Mouse (Mus musculus) Patski (cell line): ENCODE results near the gene Dnaja3. TPM values are rescaled to one million over a fixed set of nuclear protein-coding genes. Genes with fewer than 3 reads are reported as not detected.

Source experiments
- ATAC-seq: fragments of 100-300 bp; one replicate; pipeline ENCODE4 v1.8.0; 2021
- CTCF ChIA-PET: fragments of 350-600 bp; sonication (Branson Sonifier 250); formaldehyde crosslinking; loops from one replicate; lab custom pipeline; 2022; ENCODE audit warnings: inconsistent platforms; lab: Charles Lee
- POLR2A ChIA-PET: fragments of 350-600 bp; sonication (Branson Sonifier 250); formaldehyde crosslinking; loops from one replicate; lab custom pipeline; 2022; ENCODE audit warnings: antibody characterized with exemption, inconsistent platforms; lab: Charles Lee
- DNase-seq: peaks from one replicate; pipeline ENCODE4 v3.0.0-alpha.2; 2011; ENCODE audit warnings: low read depth, low spot score
- H3K27me3 ChIP-seq: fragments of 371-371 bp; one replicate; pipeline ENCODE4 v1.5.1; 2021
- CTCF ChIP-seq: fragments of 100-300 bp; IDR thresholded peaks from one replicate; pipeline ENCODE4 v1.5.1; 2021
- in situ Hi-C: fragments of 300-500 bp; cut with MboI; formaldehyde crosslinking; loops from 3 replicates; pipeline ENCODE4 v1.11.1; 2018; ENCODE audit warnings: low pct_unique_long_range_greater_than_20kb, mixed read lengths
- polyA plus RNA-seq: library from polyadenylated mRNA; unstranded; gene quantifications from one replicate; pipeline ENCODE4 v1.2.3, GENCODE M21; 2021

Dnaja3 gene
- polyA plus RNA-seq, 1 experiment from 2014 or later = 84.4 TPM

DNA sequence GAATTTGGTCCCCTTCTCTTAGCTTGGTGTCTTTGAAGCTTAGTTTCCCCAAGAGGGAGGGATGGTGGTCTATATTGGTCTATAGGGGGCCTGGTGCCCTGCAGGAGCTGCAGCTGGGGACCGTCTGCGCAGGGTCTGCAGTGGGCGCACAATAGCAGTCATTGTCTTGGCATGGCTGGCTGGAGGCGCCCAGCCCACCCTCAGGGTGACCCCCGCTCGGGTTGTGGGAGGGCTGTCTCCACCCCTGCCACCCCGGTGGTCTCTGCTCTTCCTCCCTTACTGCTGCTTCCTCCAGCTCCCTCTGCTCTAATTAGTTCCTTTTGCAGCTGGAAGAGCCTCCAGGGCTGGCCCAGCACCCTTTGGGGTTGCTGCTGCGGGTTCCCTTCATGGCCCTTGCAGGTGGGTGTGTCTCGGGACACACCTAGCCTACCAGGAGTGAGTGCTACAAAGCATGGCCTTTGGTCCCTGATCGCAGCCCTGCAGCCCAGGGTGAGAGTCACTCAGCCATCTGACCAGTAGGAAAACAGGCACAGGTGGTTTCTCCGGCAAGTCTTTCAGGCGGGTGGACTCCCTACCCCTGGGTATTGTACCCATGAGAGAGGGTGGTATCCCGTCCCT is 34.2 kb upstream of the Dnaja3 start:
- in situ Hi-C loops = no loop called here
- DNase-seq (no peak), ATAC-seq (no peak)
- TF ChIP-seq CTCF = no peak
- no peaks in the 10 kb centered on the region for H3K27me3 ChIP-seq
- CTCF ChIA-PET = interaction anchor here (4.2 to 5.7 kb wide), 4 partner anchors 11 to 49 kb away, joined by 30 to 94 read pairs (median 66); partner anchors contain the start of gene Glis2
- POLR2A ChIA-PET = interaction anchor here (0.6 to 4.8 kb wide), 3 partner anchors 11 to 43 kb away, joined by 4 to 34 read pairs (median 5); partner anchors contain the start of gene Glis2

DNA sequence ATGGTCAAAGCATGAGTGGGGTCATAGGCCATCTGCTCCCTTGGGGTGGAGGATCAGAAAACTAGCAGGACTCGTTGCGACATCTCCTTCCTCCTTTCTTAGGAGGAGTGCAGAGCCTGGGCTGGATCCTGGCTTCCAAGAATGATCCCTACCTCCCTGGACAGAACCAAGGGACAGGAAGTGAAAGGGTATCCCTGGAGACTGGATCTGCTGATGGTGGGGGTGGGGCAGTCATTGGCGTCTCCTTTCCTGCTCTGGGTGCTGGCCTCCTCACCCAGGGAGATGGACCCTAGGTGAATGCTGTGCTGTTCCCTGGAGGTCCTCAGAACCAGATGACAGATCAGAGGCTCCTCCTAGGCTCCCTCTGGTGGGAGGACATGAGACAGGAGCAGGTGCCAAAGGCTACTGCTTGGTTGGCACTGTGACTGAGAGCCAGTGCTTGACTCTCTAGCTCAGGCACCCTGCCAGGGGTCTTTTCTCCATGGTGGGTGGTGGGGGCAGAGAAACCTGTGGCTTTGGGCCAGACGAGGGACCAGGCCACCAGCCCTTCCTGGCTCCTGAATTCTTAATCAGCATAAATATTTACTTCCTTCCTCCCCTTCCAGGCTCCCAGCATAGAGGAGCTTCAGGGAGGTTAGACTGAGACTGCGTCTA is 33.2 kb upstream of the Dnaja3 start:
- DNase-seq = no peak
- TF ChIP-seq CTCF = no peak
- ChIA-PET POLR2A (interaction anchor here (0.6 to 4.8 kb wide), 3 partner anchors 12 to 184 kb away, joined by 4 to 34 read pairs (median 5); partner anchors contain the start of genes Glis2 and Tfap4), CTCF (interaction anchor here (1.1 to 5.7 kb wide), 12 partner anchors 10 to 96 kb away, joined by 3 to 94 read pairs (median 11); partner anchors contain the start of genes Glis2, Pam16 and Tfap4)
- no peak for ATAC-seq
- H3K27me3 ChIP-seq = no peaks in the 10 kb centered on the region
- in situ Hi-C loops = no loop called here

DNA sequence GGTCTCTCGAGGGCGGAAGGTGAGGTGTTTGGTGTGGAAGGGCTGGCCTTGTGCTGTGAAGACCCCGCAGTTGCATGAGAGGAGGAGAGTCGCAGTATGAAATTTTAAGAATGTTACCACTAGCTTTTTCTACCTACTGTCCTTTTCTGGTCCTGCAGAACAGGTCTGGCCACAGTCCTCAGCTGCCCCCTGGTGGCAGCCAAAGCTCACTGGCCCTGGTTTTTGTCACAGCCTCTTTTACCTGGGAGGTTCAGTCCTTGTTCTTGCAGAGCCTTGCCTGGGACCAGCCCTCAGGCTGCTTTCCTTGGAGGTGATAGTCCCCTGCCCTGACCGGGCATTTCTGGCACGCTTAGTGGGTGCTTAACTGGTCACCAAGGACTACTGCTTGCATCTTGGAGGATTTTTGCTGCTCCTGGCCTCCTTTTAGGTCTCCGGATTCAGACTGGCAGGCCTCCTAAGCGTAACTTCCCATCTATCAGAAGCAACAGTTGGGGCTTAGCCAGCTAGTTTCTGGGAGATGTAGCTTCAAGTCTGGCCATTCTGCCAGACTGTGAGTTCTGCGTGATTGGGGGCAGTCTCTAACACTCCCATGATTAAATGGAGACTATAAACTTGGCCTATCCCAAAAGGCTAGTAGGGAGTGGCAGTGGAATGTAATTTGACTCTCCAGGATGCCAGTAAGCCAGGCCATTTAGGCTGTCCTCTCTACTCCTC is 31.8 kb upstream of the Dnaja3 start:
- in situ Hi-C loops = no loop called here
- DNase-seq (no peak), ATAC-seq (no peak)
- H3K27me3 ChIP-seq = no peaks in the 10 kb centered on the region
- no peak for TF ChIP-seq CTCF
- POLR2A ChIA-PET = interaction anchor here (0.6 to 4.8 kb wide), 5 partner anchors 14 to 49 kb away, joined by 3 to 34 read pairs (median 3); partner anchors contain the start of genes Glis2 and Tfap4
- CTCF ChIA-PET = interaction anchor here (0.6 to 5.7 kb wide), 22 partner anchors 9 to 274 kb away, joined by 3 to 94 read pairs (median 6); partner anchors contain the start of genes Glis2, Pam16 and Tfap4

DNA sequence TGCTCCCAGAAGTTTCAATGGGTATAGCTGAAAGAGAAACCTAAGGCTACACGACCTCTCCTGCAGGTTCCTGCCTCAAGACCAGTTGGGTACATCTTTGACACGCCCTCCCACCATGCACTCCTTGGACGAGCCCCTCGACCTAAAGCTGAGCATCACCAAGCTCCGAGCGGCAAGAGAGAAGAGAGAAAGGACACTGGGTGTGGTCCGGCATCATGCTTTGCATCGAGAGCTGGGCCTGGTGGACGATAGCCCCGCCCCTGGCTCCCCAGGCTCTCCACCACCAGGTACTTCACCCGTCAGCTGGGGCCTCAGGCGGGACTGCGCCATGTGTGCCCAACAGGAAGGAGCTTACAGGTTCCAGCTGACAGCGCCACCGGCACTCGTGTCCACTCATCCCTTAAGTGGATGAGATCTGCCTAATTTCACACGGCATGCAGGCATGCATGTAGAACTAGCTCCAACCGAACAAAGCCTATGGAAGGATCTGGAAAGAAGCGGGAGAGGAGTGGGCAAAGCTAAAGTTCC is 31.2 kb upstream of the Dnaja3 start:
- DNase-seq (no peak), ATAC-seq (no peak)
- ChIA-PET CTCF (interaction anchor here (0.7 to 5.7 kb wide), 15 partner anchors 10 to 120 kb away, joined by 3 to 94 read pairs (median 8); partner anchors contain the start of genes Glis2, Pam16 and Tfap4), POLR2A (interaction anchor here (0.7 to 4.8 kb wide), 4 partner anchors 14 to 50 kb away, joined by 3 to 34 read pairs (median 4); partner anchors contain the start of genes Glis2 and Pam16)
- in situ Hi-C loops = no loop called here
- no peaks in the 10 kb centered on the region for H3K27me3 ChIP-seq
- no peak for TF ChIP-seq CTCF

DNA sequence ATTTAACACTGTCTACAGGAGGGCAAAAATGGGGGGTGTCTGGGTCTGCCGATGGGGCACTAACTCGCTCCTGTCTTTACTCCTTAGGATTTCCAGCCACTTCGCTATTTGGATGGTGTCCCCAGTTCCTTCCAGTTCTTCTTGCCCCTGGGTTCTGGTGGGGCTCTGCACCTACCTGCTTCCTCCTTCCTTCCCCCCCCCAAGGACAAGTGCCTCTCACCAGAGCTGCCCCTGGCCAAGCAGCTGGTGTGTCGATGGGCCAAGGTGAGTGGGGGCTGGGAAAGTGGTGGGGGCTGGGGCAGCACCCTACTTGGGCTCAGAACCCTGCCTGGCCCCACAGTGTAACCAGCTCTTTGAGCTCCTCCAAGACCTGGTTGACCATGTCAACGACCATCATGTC is 28.6 kb upstream of the Dnaja3 start:
- in situ Hi-C loops = loop anchor here (5.0 kb wide), 2 partner anchors 44 to 129 kb away; no protein-coding TSS in a partner anchor
- CTCF ChIA-PET = interaction anchor here (1.1 to 5.4 kb wide), 2 partner anchors 46 to 56 kb away, joined by 3 to 26 read pairs; no protein-coding TSS in a partner anchor

DNA sequence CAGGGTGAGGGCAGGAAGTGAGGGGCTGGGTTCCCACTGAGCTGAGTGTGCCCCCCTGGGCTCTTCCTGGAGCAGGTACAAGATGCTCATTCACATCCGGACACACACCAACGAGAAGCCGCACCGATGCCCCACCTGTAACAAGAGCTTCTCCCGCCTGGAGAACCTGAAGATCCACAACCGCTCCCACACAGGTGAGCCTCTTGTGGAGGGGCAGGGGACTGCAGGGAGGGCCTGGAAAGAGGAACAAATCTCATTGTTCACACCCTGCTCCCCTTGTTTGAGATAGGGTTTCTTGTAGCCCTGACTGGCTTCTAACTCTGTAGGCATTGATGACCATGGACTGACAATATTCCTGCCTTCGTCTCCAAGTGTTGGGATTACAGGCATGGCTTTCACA is 28.1 kb upstream of the Dnaja3 start:
- ChIA-PET CTCF (interaction anchor here (1.5 to 5.4 kb wide), 3 partner anchors 19 to 55 kb away, joined by 3 to 26 read pairs (median 6); no protein-coding TSS in a partner anchor), POLR2A (no interaction called here)
- in situ Hi-C loops = loop anchor here (5.0 kb wide), 2 partner anchors 44 to 129 kb away; no protein-coding TSS in a partner anchor
- H3K27me3 ChIP-seq = no peaks in the 10 kb centered on the region
- DNase-seq (no peak), ATAC-seq (no peak)
- TF ChIP-seq CTCF = no peak

More for the DNA sequence above, 28.6 kb upstream of the Dnaja3 start:
- no peaks in the 10 kb centered on the region for H3K27me3 ChIP-seq
- POLR2A ChIA-PET = no interaction called here
- no peak for DNase-seq
- no peak for TF ChIP-seq CTCF
- ATAC-seq = no peak

DNA sequence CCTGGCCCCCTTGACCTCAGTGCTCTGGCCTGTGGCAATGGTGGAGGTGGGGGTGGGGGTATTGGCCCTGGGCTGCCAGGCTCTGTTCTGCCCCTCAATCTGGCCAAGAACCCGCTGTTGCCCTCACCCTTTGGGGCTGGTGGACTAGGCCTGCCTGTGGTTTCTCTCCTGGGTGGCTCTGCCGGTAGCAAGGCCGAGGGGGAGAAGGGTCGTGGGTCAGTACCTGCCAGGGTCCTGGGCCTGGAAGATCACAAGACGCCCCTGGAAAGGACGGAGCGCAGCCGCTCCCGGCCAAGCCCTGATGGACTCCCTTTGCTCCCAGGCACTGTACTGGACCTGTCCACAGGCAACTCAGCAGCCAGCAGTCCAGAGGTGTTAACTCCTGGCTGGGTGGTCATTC is 26.1 kb upstream of the Dnaja3 start:
- DNase-seq (no peak), ATAC-seq (no peak)
- in situ Hi-C loops = loop anchor here (5.0 kb wide), 2 partner anchors 46 to 131 kb away; no protein-coding TSS in a partner anchor
- H3K27me3 ChIP-seq = no peaks in the 10 kb centered on the region
- CTCF ChIA-PET = interaction anchor here (1.2 kb wide), 1 partner anchor 33 kb away, joined by 3 read pairs; no protein-coding TSS in a partner anchor
- TF ChIP-seq CTCF = no peak
- POLR2A ChIA-PET = no interaction called here

DNA sequence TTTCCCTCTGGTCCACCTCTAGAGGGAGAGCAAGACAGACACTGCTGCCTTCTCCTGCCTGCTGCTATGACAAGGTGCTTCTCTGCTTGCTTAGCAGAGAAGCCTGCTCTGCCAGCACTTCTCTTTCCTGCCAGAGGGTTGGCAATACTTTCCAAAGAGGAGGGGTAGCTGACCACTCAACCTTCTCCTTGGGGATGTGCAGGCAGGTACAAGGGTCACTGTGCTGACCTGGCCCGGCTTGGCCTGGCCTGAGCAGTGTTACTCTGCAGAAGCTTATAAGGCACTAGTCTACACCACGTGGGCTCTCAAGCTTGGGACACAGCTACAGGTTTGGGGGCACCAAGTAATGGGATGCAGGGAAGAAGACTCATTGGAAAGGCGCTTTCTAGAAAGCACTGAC is 25.1 kb upstream of the Dnaja3 start:
- ATAC-seq (no peak), DNase-seq (no peak)
- TF ChIP-seq CTCF = no peak
- POLR2A ChIA-PET = no interaction called here
- CTCF ChIA-PET = interaction anchor here (1.2 to 3.5 kb wide), 4 partner anchors 22 to 53 kb away, joined by 3 to 11 read pairs (median 5); no protein-coding TSS in a partner anchor
- in situ Hi-C loops = loop anchor here (5.0 kb wide), 2 partner anchors 47 to 132 kb away; no protein-coding TSS in a partner anchor
- H3K27me3 ChIP-seq = no peaks in the 10 kb centered on the region

DNA sequence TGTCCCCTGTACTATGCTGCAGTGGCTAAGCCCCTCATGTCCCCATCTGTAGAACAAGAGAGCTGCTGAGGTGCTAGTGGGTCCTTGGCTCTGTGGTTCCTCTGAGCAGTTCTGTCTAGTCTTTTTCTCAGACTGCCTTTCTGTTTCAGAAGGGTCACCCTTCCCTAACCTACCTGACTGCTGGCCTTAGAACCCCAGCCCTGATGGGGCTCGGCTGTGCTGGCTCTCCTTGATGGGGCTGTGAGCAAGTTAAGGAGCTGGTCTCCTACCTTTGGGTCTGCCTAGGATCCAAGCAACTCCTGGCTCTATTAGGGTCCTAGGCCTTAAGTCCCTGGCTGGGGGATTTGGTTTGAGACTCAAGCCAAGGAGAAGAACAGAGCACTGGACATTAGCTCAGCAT is 24.5 kb upstream of the Dnaja3 start:
- ChIA-PET CTCF (interaction anchor here (1.1 to 3.5 kb wide), 8 partner anchors 9 to 52 kb away, joined by 3 to 11 read pairs (median 3); partner anchors contain the start of gene Pam16), POLR2A (interaction anchor here (0.6 to 1.3 kb wide), 2 partner anchors 10 to 56 kb away, joined by 3 read pairs; partner anchors contain the start of genes Pam16 and Tfap4)
- TF ChIP-seq CTCF = no peak
- no peaks in the 10 kb centered on the region for H3K27me3 ChIP-seq
- no peak for ATAC-seq
- in situ Hi-C loops = no loop called here
- DNase-seq = no peak
